Mouse (Mus musculus): Measurements from ENCODE around the gene Pdcd5.

Gene Pdcd5

GRCm38 (mm10) chr7:35647101-35647698 is at the start of gene Pdcd5:
TSS of gene Pdcd5 (minus strand) at chr7:35647521.
- DNase-seq, result peak; percentile 97

DNA sequence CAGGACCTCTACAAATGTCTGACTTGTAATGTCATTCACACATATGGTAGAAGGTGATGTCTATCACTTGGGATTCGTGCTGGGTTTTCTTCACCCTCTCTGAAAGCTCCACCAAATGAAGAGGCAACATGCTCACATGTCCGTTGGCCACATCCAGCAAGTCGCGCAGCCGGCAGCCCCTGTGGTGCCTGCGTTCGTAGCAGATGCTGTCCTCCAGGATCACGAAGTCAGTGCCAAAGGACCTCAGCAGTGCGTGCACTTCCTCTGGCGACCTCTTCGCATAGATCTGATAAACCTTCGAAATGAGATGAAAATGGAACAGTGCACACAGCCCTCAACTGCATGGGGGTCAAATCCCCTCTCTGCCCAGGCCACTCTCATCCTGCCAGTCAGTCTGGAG is 45.3 kb upstream of the Pdcd5 start:
- no peak for DNase-seq

GRCm38 (mm10) chr7:35692117-35692516 is 44.8 kb upstream of the Pdcd5 start:
- no peak for DNase-seq

- no peak for DNase-seq
These were observed 41.5 kb upstream of the Pdcd5 start for GRCm38 (mm10) chr7:35688781-35689349.

- DNase-seq, result no peak
These were observed 41.0 kb upstream of the Pdcd5 start for GRCm38 (mm10) chr7:35688276-35688675.

- no peak for DNase-seq
These were observed 39.9 kb upstream of the Pdcd5 start for GRCm38 (mm10) chr7:35687229-35687628.

- peak; percentile 53 for DNase-seq
These were observed 39.4 kb upstream of the Pdcd5 start for GRCm38 (mm10) chr7:35686756-35687155.

- DNase-seq, result no peak
These were observed 38.9 kb upstream of the Pdcd5 start for GRCm38 (mm10) chr7:35686216-35686615.

DNA sequence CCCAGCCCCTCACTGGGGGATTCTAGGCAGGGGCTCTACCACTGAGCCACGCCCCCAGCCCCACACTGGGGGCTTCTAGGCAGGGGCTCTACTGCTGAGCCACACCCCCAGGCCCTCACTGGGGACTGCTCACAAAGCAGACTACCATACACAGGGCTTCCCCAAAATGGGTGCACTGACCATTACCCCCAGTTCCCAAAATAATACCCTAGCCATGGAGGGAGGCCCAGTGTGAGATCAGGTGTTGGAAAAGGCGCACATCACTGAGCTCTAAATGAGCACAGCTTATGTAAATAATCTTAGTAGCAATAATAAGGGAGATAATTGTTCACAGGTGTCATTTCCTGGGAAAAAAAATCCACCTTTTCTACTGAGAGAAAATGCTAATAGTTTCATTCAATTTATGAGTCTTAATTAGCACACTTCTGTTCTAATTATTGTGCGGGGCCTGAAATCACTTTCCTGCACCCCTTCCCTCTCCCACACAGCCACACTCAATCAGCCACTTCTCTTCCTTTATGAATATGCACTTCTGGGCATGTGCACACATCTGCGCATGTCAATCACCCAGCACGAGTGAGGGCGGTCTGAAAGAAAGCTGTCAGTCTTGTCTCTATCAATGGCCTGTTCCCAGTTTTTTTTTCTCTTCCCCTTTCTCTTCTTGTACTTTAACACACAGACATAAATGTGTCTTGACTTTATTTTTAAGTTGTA is 36.2 kb upstream of the Pdcd5 start:
- DNase-seq, result no peak

DNA sequence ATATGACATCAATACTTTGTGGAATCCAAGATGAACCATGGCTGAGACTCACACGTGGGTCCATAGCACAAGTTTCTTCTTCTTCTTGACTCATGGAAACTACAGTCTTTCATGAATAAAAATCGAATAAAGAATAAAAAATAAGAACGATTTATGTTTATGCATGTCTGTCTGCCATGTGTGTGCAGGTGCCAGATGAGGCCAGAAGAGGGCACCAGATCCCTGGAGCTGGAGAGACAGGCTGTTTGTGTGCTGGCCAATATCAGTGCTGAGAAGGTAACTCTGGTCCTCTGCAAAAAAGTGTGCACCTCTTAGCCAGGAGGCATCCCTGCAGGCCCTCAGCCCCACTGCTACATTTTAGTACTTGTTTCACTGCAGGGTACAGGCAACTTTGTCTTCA is 34.2 kb upstream of the Pdcd5 start:
- DNase-seq, result no peak

DNA sequence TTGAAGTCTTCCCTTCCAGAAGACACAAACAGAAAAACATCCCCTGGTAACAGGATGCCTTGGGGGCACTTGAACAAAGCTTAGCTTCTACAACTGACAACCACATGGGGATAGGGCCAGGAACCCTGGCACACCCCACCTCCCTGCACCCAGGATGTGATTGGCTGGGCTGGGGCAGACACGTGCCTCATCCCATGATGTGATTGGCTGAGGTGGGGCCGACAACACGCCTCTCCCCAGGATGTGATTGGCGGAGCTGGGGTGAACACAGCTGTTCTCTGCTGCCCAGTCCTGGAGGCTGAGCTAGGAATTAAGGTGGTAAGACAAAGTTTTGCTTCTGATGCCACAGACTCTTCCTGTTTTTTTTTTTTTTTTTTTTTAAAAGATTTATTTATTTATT is 31.7 kb upstream of the Pdcd5 start:
- no peak for DNase-seq

DNA sequence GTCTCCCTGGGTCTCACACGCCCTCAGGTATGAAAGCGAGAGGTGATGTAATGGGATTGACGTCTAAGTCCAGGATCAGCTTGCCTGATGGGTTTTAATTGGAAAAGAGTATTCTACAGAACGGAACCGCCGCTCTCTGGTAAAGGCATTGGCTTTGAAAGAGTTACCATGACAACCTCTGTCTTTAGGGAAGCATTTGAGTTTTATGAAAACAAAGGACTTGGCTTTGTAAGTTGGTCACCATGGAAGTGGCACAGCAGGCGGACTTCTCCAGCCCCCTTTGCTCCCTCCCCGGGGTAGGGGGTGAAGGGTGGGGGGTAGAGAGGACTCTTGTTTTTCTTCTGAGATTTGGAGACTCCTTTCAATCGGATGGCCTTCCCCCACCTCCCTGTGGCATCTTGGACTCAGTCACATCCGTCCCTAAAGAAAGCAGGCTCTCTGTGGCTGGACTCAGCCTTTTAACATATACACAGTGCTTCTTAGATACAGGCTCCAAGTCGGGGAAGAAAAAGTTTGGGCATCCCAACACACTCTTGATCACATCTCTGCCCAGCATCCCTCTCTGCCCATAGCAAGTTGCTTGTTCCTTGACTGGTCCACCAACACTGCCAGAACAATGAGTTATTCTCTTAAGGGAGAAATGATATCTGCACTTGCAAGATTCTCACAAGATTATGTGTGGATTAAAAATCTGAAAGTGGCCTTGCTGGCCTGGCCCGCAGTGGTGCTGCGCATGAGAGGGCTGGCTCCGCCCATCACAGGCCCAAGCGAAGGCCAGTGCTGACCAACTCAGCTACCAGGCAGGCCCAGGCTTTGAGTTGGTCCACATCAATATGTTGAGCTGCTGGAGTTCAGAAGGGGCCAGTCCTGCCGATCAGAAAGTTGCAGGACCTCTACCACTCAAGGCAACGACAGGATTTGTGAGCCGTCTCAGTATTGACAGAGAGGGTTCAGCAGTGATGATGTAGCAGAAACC is 21.0 kb upstream of the Pdcd5 start:
- DNase-seq, result no peak

DNA sequence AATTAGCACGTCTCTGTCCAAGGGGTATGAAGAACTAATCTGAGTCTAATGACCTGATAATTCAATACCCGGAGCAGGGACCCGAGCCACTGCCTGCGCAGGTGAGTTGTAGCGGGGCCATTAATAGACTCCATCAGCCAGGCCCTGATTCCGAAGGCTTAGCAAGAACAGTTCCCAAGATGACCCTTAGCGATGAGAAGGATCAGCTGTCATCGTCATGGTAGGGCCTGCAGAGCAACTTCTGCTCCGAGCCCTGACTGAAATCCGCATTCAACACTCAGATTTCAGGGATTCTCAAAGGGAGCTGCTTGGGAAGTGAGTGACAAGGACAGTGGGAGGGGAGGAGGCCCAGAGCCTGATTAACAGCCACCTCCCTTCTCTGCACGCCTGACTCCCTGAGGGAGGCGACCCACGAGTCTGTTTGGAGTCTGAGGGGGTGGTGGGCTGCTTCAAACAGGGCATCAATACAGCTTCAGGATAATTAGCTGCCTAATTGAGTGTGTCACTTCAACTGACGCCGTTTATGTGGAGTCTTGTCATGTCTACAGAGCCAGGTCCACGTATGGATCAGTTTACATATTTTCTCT is 16.6 kb upstream of the Pdcd5 start:
- DNase-seq, result no peak

GRCm38 (mm10) chr7:35659173-35659572 is 11.9 kb upstream of the Pdcd5 start:
- DNase-seq, result no peak

GRCm38 (mm10) chr7:35657829-35658228 is 10.5 kb upstream of the Pdcd5 start:
- no peak for DNase-seq

DNA sequence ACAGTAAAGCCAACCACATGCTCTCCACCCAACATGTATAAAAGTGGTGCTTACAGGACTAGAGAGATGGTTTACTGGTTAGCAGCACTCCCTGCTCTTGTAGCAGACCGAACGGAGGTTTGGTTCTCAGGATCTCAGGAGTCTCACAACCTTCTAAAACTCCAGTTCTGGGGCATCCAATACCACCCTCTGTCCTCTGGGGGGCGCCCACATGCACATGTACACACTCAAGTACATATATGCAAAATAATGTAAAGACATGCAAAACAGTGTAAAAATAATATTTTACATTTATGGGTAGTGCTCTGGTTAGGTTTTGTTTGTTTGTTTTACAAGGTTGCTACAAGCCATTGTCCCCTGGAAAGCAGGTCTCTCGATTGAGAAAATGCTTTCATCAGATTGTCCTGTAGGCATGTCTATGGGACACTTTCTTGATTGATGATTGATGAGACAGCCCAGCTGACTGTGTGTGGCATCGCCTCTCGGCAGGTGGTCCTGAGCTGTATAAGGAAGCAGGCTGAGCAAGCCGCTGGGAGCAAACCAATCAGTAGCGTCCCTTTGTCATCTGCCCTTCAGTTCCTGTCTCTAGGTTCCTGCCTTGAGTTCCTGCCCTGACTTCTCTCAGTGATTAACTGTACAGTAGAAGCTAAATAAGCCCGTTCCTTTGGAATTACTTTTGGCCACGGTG is 4.4 kb upstream of the Pdcd5 start:
- DNase-seq, result no peak

DNA sequence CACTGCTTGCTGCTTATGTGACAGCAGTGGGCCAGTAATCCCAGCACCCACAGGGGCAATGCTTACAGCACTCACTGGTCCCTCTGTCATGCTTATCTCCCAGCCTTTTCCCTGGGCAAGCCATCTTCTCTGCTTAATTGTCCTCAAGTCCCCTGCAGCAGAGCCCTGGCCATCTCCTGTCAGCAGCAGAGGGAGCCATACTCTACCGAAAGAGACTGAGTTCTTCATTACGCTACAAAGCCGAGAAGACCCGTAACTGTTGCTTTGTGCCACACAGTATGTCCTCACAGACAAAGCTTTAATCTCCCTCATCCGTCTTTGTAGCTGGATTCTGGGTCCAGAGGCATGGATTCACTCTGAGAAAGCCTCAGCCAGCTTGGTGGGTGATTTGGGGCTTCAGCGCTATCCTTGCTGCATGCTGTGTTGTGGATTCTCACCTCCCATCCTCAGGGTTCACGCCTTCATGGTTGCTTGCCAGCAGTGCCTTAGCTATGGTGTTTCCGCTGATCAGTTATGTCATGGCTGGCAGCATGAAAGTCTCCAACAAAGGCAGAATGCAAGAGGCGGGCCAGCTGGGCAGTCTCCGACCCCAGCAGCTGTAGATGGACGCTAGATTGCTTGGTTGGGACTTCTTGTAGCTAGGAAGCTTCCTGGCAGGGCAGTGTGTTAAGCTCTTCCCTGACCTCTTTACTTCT is 3.5 kb upstream of the Pdcd5 start:
- DNase-seq, result no peak

DNA sequence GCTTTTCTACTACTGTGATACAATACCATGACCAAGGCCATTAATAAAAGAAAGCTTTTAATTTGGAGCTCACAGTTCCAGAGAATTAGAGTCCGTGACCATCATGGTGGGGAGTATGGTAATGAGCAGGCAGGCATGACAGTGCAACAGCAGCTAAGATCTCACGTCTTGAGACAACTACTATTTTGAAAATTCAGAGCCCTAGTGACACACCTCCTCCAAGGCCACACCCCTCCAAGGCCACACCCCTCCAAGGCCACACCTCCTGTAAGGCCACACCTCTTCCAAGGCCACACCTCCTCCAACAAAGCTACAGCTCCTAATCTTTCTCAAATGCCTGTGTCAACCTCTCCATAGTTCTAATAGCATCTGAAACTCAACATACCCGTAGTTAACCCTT is 1.8 kb upstream of the Pdcd5 start:
- DNase-seq, result no peak

GRCm38 (mm10) chr7:35648239-35649069 is 1.1 kb upstream of the Pdcd5 start:
- no peak for DNase-seq

- peak; percentile 29 for DNase-seq
These were observed 822 bp downstream of the Pdcd5 start for GRCm38 (mm10) chr7:35646317-35647081.

All from cerebellum, adult 8-10 months (tissue).